Mouse (Mus musculus) layer of hippocampus, adult 9-10 months (tissue): ENCODE data around the gene Smarce1.

ENCODE experiments used
- DNase-seq: peaks from one replicate; pipeline ENCODE4 v3.0.0; 2022; ENCODE audit warnings: low spot score

Smarce1 gene

GRCm38 (mm10) chr11:99229641-99230260 is 1.1 kb downstream of the Smarce1 start:
- DNase-seq: no peak

GRCm38 (mm10) chr11:99226298-99226697 is 4.5 kb downstream of the Smarce1 start:
- no peak for DNase-seq

GRCm38 (mm10) chr11:99223310-99223709 is 7.5 kb downstream of the Smarce1 start:
- no peak for DNase-seq

- no peak for DNase-seq
These were observed 9.0 kb downstream of the Smarce1 start for GRCm38 (mm10) chr11:99221811-99222210.

GRCm38 (mm10) chr11:99217248-99217986 is 13.4 kb downstream of the Smarce1 start:
- no peak for DNase-seq

GRCm38 (mm10) chr11:99216181-99216580 is 14.6 kb downstream of the Smarce1 start:
- DNase-seq: no peak

- DNase-seq: no peak
These were observed 18.1 kb downstream of the Smarce1 start for GRCm38 (mm10) chr11:99212693-99213092.

GRCm38 (mm10) chr11:99211964-99212363 is 18.9 kb downstream of the Smarce1 start:
- no peak for DNase-seq

GRCm38 (mm10) chr11:99208105-99208669 is 22.6 kb downstream of the Smarce1 start:
- DNase-seq: no peak

GRCm38 (mm10) chr11:99207449-99207848 is 23.4 kb downstream of the Smarce1 start:
- DNase-seq: no peak

- no peak for DNase-seq
These were observed 23.9 kb downstream of the Smarce1 start for GRCm38 (mm10) chr11:99206954-99207353.

GRCm38 (mm10) chr11:99189154-99189582 is 41.6 kb downstream of the Smarce1 start:
- DNase-seq: no peak

- DNase-seq: no peak
These were observed 43.5 kb downstream of the Smarce1 start for GRCm38 (mm10) chr11:99187348-99187747.

- no peak for DNase-seq
These were observed 44.0 kb downstream of the Smarce1 start for GRCm38 (mm10) chr11:99186836-99187235.

- no peak for DNase-seq
These were observed 48.2 kb downstream of the Smarce1 start for GRCm38 (mm10) chr11:99182575-99182974.

- no peak for DNase-seq
These were observed 50.7 kb downstream of the Smarce1 start for GRCm38 (mm10) chr11:99180071-99180470.

- DNase-seq: no peak
These were observed 53.0 kb downstream of the Smarce1 start for GRCm38 (mm10) chr11:99177925-99178198.

GRCm38 (mm10) chr11:99177054-99177924 is 53.5 kb downstream of the Smarce1 start:
- DNase-seq: no peak

- DNase-seq: no peak
These were observed 58.8 kb downstream of the Smarce1 start for GRCm38 (mm10) chr11:99172002-99172401.

- DNase-seq: no peak
These were observed 59.4 kb downstream of the Smarce1 start for GRCm38 (mm10) chr11:99171442-99171841.

- no peak for DNase-seq
These were observed 60.1 kb downstream of the Smarce1 start for GRCm38 (mm10) chr11:99170547-99171267.

GRCm38 (mm10) chr11:99170005-99170404 is 60.8 kb downstream of the Smarce1 start:
- no peak for DNase-seq
